Mouse (Mus musculus) limb, embryonic 12.5 days (tissue): Measurements from ENCODE around the gene Dnm1. TPM values are rescaled to one million over a fixed set of nuclear protein-coding genes. Genes with fewer than 3 reads are reported as not detected.

ENCODE experiments used
- ATAC-seq: fragments of 200-750 bp; cut with Nextera tagmentation; 2 replicates; pipeline ENCODE4 v1.8.0; 2017; ENCODE audit warnings: low read depth, moderate TSS enrichment; ENCODE audit not compliant: insufficient number of reproducible peaks, insufficient read depth, low FRiP score, low TSS enrichment
- H3K27ac ChIP-seq: fragments of 300-500 bp; sonication (generic); 2 replicates; pipeline ENCODE4 v1.5.1; 2016; ENCODE audit warnings: mild to moderate bottlenecking, moderate library complexity
- H3K27me3 ChIP-seq: fragments of 300-500 bp; sonication (generic); 2 replicates; pipeline ENCODE4 v1.6.1; 2016; ENCODE audit warnings: mild to moderate bottlenecking, moderate library complexity
- H3K36me3 ChIP-seq: fragments of 300-500 bp; sonication (generic); 2 replicates; pipeline ENCODE4 v1.6.1; 2016; ENCODE audit warnings: mild to moderate bottlenecking, moderate library complexity
- H3K4me1 ChIP-seq: fragments of 300-500 bp; sonication (generic); replicated peaks from 2 replicates; pipeline ENCODE4 v1.6.1; 2016
- H3K4me2 ChIP-seq: fragments of 300-500 bp; sonication (generic); 2 replicates; pipeline ENCODE4 v1.6.1; 2016; ENCODE audit warnings: mild to moderate bottlenecking, moderate library complexity
- H3K4me3 ChIP-seq: fragments of 300-500 bp; sonication (generic); replicated peaks from 2 replicates; pipeline ENCODE4 v1.5.1; 2016; ENCODE audit warnings: mild to moderate bottlenecking
- H3K9ac ChIP-seq: fragments of 300-500 bp; sonication (generic); replicated peaks from 2 replicates; pipeline ENCODE4 v1.6.1; 2016; ENCODE audit warnings: mild to moderate bottlenecking, moderate library complexity
- H3K9me3 ChIP-seq: fragments of 300-500 bp; sonication (generic); 2 replicates; pipeline ENCODE4 v1.6.1; 2016; ENCODE audit warnings: mild to moderate bottlenecking, moderate library complexity
- WGBS: fragments of 180-500 bp; shearing (Covaris S2); methylation state at CpG from one replicate; pipeline ENCODE4 v1.1.7; 2016; 5-methylcytosine and 5-hydroxymethylcytosine counted together
- polyA plus RNA-seq: library from polyadenylated mRNA; unstranded; fragments of >200 nt; fragmentation: Nextera tagmentation; extraction: Ambion mirVana; gene quantifications from 2 replicates; pipeline ENCODE4 v1.2.1, GENCODE M21; 2016

The Dnm1 gene
- polyA plus RNA-seq, 1 experiment from 2014 or later, result 38.8 TPM

DNA sequence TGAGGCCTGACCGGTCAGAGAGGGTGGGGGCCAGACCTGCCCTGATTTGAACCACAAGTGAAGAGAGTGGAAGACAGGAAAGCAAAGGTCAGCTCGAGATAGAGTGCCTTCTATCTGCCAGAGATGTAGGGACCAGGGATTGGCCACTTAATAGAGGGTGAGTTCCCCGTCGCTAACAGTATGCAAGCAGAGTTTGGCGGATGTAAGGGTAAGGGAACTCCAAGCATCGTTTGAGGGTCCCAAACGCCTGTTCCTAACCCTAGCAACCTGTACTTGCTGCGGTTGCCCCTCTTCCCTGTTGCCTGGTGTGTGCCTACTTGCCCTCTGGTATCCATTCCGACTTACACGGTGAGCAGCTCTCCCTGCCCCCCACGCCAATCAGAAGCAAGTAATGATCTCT is 32.4 kb downstream of the Dnm1 start:
- no peaks in the 10 kb centered on the region for H3K27me3 ChIP-seq
- no peaks in the 10 kb centered on the region for H3K9me3 ChIP-seq
- peaks cover 29% of the 10 kb centered on the region for H3K36me3 ChIP-seq
- no peak overlapping the region for H3K4me3 ChIP-seq
- H3K4me2 ChIP-seq, result peak overlapping the region; percentile 93
- H3K9ac ChIP-seq, result no peak overlapping the region
- peak overlapping the region; percentile 100 for H3K27ac ChIP-seq
- ATAC-seq, result no peak
- H3K4me1 ChIP-seq, result peaks cover 61% of the 10 kb centered on the region
- WGBS, result 48% methylated on average over 11 of the region's 11 CpGs

DNA sequence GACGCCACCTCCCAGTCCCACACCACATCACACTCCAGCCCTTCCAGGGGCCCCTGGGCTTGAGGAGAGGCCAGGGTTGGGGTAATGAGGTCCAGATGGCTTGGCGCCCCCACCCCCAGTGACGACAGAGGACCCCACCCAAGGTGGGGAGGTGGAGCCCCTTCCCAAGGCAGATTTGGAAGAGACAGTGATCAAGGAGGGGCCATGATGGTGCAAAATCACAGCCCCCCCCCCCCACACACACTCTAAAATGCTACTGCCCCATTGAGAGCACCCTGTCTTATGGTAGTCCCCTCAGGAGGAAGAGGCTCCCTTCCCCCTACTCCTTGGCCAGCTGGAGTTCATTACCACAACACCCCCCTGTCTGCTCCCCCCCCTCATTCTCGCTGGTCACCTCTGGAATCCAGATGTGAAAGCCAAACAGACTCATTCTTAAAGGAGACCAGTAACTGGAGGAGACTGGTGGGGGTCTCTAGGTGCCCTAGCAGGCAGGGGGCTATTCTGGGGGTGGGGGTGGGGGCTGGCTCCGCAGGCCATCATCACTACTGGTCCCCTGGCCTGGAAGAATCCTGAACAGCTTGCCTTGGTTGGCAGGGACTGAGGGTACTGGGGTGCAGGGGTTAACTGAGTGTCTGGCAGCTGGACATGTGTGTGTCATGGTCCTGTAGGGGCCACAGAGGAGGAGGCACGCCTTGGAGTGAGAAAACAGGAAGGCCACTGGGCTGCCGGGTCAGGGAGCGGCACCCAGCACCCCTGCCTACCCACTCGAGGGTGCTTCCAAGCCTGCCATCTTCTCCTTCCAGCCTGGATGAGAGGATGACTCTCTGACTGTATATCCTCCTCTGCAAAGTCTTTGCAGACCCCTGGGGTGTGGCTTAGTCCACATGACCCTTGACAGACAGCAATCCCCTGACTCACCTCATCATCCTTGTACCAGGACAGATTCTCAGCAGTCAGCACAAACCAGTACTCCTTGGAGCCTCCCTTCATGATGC is 33.3 kb downstream of the Dnm1 start:
- Histone ChIP-seq H3K9ac (0 out of 2 replicates have a peak overlapping the region, but pooled peaks have one; percentile 94), H3K4me3 (peak overlapping the region; percentile 63), H3K27me3 (no peaks in the 10 kb centered on the region), H3K27ac (peak overlapping the region; percentile 100), H3K4me1 (peaks cover 64% of the 10 kb centered on the region), H3K9me3 (no peaks in the 10 kb centered on the region), H3K4me2 (peak overlapping the region; percentile 93), H3K36me3 (peaks cover 29% of the 10 kb centered on the region)
- peak; percentile 48 for ATAC-seq
- WGBS, result 13% methylated on average over 9 of the region's 9 CpGs

DNA sequence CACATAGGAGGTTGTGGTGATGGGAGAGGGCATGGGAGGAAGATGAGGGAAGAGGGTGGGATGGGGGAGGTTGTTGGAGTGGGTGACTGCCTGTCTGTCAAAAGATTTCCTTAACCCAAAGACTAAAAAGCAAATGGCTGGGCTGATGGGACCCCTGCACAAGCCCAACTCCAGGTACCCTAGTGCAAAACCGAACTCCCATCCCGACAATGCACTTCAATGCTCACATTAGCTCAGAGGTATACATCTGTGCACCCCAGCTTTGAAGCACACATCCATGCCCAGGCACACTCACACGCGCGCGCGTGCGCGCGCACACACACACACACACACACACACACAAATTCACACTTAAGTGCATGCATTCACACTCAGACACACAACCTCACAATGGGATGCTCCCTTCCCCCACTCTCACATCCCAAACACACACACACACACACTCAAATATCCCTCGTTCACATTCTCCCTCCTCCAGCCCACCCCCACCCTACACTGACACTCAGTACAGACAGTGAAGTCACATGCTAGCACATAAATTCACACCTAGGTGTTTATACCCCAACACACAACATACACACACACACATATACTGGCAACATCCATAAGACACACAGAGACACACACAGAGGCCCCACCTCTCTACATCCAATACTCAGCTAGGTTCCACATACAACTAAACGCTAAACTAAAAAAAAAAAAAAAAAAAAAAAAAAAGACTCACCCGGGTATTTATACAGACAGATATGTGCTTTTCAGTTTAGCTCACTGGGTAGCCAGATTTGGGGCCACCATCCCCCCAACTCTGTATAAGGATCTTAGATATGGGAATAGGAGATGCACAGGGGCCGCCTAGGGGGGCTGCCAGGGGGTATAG is 34.2 kb downstream of the Dnm1 start:
- peaks cover 27% of the 10 kb centered on the region for H3K36me3 ChIP-seq
- ATAC-seq, result no peak
- H3K4me1 ChIP-seq, result peaks cover 68% of the 10 kb centered on the region
- H3K9ac ChIP-seq, result peak overlapping the region; percentile 94
- H3K4me3 ChIP-seq, result peak overlapping the region; percentile 63
- no peaks in the 10 kb centered on the region for H3K9me3 ChIP-seq
- no peaks in the 10 kb centered on the region for H3K27me3 ChIP-seq
- H3K4me2 ChIP-seq, result peak overlapping the region; percentile 93
- WGBS, result 36% methylated on average over 14 of the region's 14 CpGs
- H3K27ac ChIP-seq, result peak overlapping the region; percentile 100

DNA sequence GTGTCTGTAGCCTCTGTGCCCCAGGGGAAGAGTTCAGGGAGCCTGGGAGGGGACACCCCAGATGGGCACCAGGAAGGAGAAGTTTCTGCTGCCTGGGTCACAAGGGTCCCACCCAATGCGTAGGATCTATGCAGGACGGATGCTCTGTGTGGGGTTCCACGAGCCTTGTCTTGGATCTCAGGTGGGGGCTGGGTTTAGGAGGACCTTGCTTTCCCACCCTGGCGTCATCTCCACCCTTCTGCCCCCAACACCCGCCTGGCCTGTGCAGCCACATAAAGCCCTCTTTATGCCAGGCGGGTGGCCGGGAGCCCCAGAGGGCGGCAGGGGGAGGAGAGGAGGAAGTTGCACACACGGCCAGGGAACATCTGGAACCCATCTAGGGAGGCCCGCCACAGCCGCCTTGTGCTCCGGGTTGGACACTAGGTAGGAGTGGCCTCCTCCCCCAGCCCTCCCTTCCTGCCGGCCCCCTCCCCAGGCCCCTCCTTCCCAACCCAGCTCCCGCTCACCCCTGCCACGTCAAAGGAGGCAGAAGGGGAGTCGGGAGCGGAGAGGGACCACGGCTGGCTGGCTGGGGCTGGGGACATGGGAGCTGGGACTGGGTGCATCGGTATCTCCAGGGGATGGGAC is 35.2 kb downstream of the Dnm1 start:
- ATAC-seq, result peak; percentile 80
- peak overlapping the region; percentile 100 for H3K27ac ChIP-seq
- H3K4me2 ChIP-seq, result peak overlapping the region; percentile 93
- peak overlapping the region; percentile 63 for H3K4me3 ChIP-seq
- peaks cover 26% of the 10 kb centered on the region for H3K36me3 ChIP-seq
- under 1% methylated on average over 19 of the region's 19 CpGs for WGBS
- peaks cover 72% of the 10 kb centered on the region for H3K4me1 ChIP-seq
- H3K9me3 ChIP-seq, result no peaks in the 10 kb centered on the region
- no peaks in the 10 kb centered on the region for H3K27me3 ChIP-seq
- H3K9ac ChIP-seq, result peak overlapping the region; percentile 94

DNA sequence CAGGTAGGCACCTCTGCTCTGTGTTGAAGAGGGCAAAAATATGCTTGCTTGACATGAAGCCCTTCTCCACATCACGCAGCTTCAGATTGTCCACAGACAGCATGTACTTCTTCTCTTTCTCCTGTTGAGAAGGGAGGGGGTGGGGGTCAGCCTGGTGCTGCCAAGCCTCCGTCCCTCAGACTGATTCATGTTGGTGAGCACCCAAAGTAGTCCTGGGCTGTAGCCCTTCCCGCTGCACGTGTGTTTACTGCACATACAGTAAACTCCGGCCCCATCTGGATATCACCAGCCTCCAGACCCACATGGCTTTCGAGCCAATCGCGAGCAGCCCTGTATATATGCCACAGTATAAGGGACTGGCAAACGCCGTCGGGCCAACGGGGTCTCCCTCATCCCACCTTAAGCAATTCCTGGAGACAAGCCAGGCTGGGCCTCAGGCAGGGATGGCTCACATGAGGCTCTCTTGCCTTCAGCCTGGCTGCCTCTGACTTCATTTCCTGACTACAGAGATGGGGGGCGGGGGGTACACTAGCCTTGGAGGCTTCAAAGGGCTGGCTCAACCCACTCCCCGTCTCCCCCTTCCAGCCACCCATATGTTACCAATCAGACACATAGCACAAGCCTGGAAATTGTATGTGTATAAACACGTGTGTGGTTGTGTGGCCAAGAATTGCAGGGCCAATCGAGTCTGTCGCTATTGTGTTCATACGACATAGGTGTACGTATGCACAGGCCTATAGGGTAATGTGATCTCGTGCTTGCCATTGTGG is 36.1 kb downstream of the Dnm1 start:
- Histone ChIP-seq H3K27me3 (no peaks in the 10 kb centered on the region), H3K4me1 (peaks cover 78% of the 10 kb centered on the region)
- WGBS, result 18% methylated on average over 20 of the region's 20 CpGs

DNA sequence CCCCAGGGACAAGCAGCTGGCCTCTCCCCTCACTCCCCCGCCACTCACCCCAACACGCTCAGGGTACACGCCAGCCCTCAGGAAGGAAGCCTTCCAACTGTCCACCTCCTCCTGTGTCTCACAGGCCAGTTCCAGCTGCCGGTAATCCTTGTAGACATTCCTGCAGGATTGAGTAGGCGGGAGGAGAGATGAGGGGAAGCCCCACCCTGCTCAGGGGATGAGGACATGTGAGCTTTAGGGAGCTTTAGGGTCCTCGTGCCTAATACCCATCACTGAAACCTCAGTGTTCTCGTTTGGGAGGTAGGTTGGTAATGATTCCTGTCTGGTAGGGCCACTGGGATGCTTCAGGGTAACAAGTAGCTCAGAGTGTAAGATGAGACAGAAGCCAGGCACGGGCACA is 37.4 kb downstream of the Dnm1 start:
- peaks cover 80% of the 10 kb centered on the region for H3K4me1 ChIP-seq
- H3K4me2 ChIP-seq, result peak overlapping the region; percentile 93
- peaks cover 28% of the 10 kb centered on the region for H3K36me3 ChIP-seq
- no peaks in the 10 kb centered on the region for H3K9me3 ChIP-seq
- WGBS, result 3% methylated on average over 8 of the region's 8 CpGs
- H3K27ac ChIP-seq, result peak overlapping the region; percentile 100
- H3K27me3 ChIP-seq, result no peaks in the 10 kb centered on the region
- H3K4me3 ChIP-seq, result 0 out of 2 replicates have a peak overlapping the region, but pooled peaks have one; percentile 9
- no peak for ATAC-seq
- H3K9ac ChIP-seq, result peak overlapping the region; percentile 50

More for the DNA sequence above, 36.1 kb downstream of the Dnm1 start:
- Histone ChIP-seq H3K9me3 (no peaks in the 10 kb centered on the region), H3K27ac (peak overlapping the region; percentile 100), H3K9ac (peak overlapping the region; percentile 94; the same call in 1 of the 2 replicates), H3K4me3 (peak overlapping the region; percentile 63), H3K4me2 (peak overlapping the region; percentile 93), H3K36me3 (peaks cover 25% of the 10 kb centered on the region)
- ATAC-seq, result peak; percentile 61

DNA sequence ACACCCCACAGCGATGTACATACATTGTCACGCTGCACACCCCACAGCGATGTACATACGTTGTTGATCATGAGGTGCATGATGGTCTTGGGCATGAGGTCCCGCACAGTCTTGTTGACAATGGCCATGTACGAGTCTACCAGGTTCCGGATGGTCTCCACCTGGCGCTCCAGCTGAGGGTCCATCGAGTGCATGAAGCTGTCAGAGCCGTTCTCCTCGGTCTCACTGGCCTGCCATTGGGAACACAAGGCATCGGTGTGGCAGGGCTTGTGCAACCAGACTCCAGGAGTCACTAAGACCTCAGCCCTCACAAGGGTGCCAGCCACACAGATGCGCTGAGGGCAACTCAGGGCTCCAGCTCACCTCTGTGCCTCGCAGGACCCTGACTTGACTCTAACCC is 38.3 kb downstream of the Dnm1 start:
- H3K9ac ChIP-seq, result no peak overlapping the region
- no peaks in the 10 kb centered on the region for H3K9me3 ChIP-seq
- peak overlapping the region; percentile 100 for H3K27ac ChIP-seq
- WGBS, result 92% methylated on average over 14 of the region's 14 CpGs
- H3K4me2 ChIP-seq, result peak overlapping the region; percentile 93; the same call in 1 of the 2 replicates
- H3K27me3 ChIP-seq, result no peaks in the 10 kb centered on the region
- no peak overlapping the region for H3K4me3 ChIP-seq
- peaks cover 80% of the 10 kb centered on the region for H3K4me1 ChIP-seq
- ATAC-seq, result no peak
- peaks cover 38% of the 10 kb centered on the region for H3K36me3 ChIP-seq

DNA sequence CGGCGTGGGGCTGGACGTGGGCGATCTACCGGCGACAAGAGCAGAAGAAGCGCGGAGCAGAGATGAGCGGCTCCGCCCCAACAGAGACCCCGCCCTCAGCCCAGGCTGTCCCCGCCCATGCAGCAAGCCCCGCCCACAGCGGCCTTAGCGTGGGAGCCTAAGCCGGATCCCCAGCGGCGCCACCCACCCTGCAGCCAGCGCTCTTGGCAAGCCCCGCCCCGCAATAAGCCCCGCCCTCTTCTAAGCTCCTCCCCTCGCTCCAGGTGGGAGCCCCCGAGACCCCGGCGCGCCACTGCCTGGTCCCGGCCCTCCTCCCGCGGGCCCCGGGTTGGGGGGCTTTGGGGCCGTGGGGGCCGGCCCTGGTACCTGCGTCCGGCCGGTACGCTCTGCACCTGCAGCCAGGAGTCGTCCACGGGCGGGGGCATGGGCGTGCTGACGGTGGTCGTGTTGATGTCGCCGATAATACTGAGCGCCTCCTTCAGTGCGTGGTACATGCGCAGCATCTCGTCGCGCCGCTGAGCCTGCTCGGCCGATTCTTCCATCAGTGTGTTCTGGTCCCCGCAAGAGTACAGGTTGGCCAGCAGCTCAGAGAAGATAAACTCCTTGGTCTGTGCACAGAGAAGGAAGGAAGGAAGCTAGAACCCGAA is 40.7 kb downstream of the Dnm1 start:
- peak overlapping the region; percentile 90 for H3K27ac ChIP-seq
- no peaks in the 10 kb centered on the region for H3K27me3 ChIP-seq
- WGBS, result 2% methylated on average over 54 of the region's 56 CpGs

DNA sequence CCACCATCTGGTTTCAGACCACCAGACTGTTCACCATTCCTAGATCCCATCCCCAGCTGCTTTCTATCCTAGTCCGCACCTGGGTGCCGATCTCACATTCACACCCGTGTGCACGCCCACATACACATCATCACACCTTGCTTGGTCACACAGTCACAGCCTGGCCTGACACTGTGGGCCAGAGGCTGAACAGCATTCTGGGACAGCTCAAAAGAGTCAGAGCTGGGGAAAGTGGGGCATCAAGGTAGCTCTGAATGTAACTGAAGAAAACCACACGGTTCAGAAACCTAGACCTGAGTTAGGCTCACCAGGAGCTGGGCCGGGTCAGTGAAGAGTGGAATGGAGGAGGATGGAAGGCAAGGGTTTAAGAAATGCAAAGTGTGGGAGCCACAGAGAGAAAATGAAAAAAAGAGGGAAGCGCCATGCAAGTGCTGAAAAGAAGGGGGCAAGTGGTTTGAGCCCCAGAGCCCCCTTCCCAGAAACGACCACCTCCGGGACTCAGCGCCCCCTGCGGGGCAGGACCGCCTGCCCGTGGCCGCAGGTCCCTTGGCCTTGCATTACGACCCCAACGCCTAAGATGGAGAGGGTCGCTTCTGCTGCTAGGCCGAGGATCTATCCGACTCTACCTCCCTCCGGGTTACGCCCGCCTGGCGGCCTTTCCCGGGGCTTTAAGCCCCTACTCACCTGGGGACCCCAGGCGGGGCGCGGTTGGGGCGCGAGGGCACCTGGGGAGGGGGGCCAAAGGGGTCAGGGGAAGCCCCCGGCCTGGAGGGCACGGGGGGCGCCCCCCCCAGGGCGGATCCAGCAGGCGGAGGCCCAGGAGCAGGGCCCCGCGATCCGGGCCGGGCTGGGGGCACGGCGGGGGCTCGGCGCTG is 41.5 kb downstream of the Dnm1 start:
- peaks cover 67% of the 10 kb centered on the region for H3K36me3 ChIP-seq

More for the DNA sequence above, 40.7 kb downstream of the Dnm1 start:
- H3K9me3 ChIP-seq, result no peaks in the 10 kb centered on the region
- H3K4me2 ChIP-seq, result peak overlapping the region; percentile 99
- peak overlapping the region; percentile 83 for H3K4me3 ChIP-seq
- H3K9ac ChIP-seq, result peak overlapping the region; percentile 87
- peaks cover 60% of the 10 kb centered on the region for H3K36me3 ChIP-seq
- ATAC-seq, result peak; percentile 15; the same call in 1 of the 2 replicates
- peaks cover 67% of the 10 kb centered on the region for H3K4me1 ChIP-seq

More for the DNA sequence above, 41.5 kb downstream of the Dnm1 start:
- ATAC-seq, result no peak
- Histone ChIP-seq H3K4me1 (peaks cover 59% of the 10 kb centered on the region), H3K9ac (peak overlapping the region; percentile 87), H3K4me2 (peak overlapping the region; percentile 99), H3K4me3 (peak overlapping the region; percentile 83), H3K9me3 (no peaks in the 10 kb centered on the region), H3K27ac (peak overlapping the region; percentile 90), H3K27me3 (no peaks in the 10 kb centered on the region)
- WGBS, result 7% methylated on average over 39 of the region's 42 CpGs
